Mouse (Mus musculus): ENCODE data around the gene Myrip. TPM values are rescaled to one million over a fixed set of nuclear protein-coding genes. Genes with fewer than 3 reads are reported as not detected.
"Not testable (repeated sequence)": the region's sequence is repeated elsewhere in the genome, so short reads cannot be mapped to it uniquely, and the experiment has no call there.

Gene Myrip
- polyA plus RNA-seq, 1 experiment from 2014 or later, result 0.31 TPM

DNA sequence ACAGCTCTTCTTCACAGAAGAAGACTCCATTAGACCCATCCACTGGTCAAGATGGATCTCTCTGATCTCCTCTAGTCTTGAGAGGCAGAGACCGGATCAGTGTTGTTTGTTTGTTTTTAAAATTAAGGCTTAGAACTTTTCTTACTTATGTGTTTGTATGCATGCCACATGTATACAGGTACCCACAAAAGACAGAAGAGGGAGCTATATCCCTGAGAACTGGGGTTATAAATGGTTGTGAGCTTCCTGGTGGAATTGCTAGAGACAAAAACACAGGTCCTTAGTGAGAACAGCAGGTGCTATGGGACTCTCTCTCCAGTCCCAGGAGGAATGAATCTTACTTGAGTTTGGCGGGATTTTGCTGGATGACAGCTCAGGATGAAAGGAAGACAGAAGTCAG lies 1.9 kb upstream of the Myrip start:
- no peaks in the 10 kb centered on the region for H3K36me3 ChIP-seq
- no peak for ATAC-seq (ENCODE audit: borderline replicate concordance, extremely low read depth, low FRiP score, low TSS enrichment)
- H3K4me2 ChIP-seq, result no peak overlapping the region
- 53% methylated on average over 2 of the region's 2 CpGs for WGBS
- H3K4me1 ChIP-seq, result peaks cover 13% of the 10 kb centered on the region; the same call in 1 of the 2 replicates
- no peak overlapping the region for H3K27ac ChIP-seq
- H3K4me3 ChIP-seq, result no peak overlapping the region
- no peak overlapping the region for H3K9ac ChIP-seq
- H3K27me3 ChIP-seq, result peaks cover 33% of the 10 kb centered on the region
- no peaks in the 10 kb centered on the region for H3K9me3 ChIP-seq

DNA sequence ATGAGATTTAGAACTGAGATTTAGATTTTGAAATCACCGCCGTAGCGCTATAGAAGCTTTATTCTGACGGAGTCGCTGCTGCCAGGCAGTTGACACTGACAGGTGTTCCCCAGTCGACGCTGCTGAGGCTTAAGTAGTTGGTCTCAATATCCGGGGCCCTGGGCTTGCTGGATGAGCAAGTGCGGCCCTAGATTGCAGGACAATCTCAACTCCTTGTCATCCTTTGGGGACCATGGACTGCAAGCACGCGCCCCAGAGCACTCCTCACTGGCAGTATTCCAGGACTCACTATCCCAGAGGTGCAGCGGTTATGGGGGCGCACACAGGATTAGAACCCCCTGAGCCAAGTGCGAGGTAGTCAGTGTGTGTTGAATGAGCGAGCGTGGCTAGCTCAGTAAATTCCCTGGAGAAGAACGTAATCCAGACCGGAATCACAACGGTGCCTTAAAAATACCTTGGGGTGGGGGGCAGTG lies 1.7 kb downstream of the Myrip start:
- Histone ChIP-seq H3K27me3 (peaks cover 66% of the 10 kb centered on the region), H3K27ac (no peak overlapping the region), H3K36me3 (no peaks in the 10 kb centered on the region), H3K9ac (no peak overlapping the region), H3K4me2 (peak overlapping the region; percentile 94), H3K4me3 (peak overlapping the region; percentile 50), H3K9me3 (no peaks in the 10 kb centered on the region), H3K4me1 (peaks cover 14% of the 10 kb centered on the region; the same call in 1 of the 2 replicates)
- 10% methylated on average over 19 of the region's 19 CpGs for WGBS
- no peak for ATAC-seq (ENCODE audit: borderline replicate concordance, extremely low read depth, low FRiP score, low TSS enrichment)

DNA sequence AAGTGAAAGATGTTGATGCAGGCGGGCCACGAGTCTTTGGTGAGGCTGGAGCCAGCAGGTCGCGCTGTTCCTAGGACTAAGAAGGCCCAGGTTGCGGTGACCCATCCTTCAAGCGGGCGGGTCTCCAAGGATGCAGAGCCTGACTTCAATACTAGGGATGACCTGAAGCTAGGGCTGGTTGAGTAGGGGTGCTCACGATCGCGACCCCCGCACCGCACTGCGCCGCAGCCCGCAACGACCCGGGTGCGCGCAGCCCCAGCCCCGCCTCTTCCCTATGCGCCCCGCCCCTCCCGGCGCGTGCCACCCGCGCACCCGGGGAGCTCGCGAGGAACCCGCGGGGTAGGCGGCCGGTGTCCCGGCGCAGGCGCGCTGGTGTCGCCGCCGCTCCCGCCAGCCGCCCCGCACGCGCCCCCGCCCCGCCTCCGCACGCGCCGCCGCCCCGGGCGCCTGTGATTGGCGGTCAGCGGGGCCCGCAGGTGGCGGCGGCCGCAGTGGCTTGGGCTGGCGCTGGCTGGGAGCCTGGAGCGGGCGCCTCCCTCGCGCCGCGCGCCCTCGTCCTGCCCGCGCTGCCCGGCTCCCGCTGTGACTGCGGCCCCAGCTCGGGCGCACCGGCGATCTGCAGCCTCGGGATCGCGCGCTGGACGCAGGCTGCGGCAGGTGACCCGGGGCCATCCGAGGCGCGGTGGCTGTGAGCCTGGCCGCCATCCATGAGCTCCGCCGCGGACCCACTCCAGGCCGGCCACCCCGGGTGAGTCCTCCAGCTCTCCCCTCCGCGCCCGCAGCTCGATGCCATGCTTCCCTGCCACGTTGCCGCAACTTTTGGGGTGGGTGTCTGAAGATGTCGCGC lies 2.4 kb downstream of the Myrip start:
- H3K36me3 ChIP-seq, result no peaks in the 10 kb centered on the region
- peak overlapping the region; percentile 94 for H3K4me2 ChIP-seq
- 0 out of 2 replicates have a peak overlapping the region, but pooled peaks have one; percentile 16 for H3K9ac ChIP-seq
- H3K27ac ChIP-seq, result no peak overlapping the region
- H3K4me3 ChIP-seq, result peak overlapping the region; percentile 50
- peaks cover 69% of the 10 kb centered on the region for H3K27me3 ChIP-seq
- ATAC-seq (ENCODE audit: borderline replicate concordance, extremely low read depth, low FRiP score, low TSS enrichment), result peak; percentile 70
- no peaks in the 10 kb centered on the region for H3K9me3 ChIP-seq
- under 1% methylated on average over 86 of the region's 103 CpGs for WGBS
- H3K4me1 ChIP-seq, result peaks cover 14% of the 10 kb centered on the region; the same call in 1 of the 2 replicates

DNA sequence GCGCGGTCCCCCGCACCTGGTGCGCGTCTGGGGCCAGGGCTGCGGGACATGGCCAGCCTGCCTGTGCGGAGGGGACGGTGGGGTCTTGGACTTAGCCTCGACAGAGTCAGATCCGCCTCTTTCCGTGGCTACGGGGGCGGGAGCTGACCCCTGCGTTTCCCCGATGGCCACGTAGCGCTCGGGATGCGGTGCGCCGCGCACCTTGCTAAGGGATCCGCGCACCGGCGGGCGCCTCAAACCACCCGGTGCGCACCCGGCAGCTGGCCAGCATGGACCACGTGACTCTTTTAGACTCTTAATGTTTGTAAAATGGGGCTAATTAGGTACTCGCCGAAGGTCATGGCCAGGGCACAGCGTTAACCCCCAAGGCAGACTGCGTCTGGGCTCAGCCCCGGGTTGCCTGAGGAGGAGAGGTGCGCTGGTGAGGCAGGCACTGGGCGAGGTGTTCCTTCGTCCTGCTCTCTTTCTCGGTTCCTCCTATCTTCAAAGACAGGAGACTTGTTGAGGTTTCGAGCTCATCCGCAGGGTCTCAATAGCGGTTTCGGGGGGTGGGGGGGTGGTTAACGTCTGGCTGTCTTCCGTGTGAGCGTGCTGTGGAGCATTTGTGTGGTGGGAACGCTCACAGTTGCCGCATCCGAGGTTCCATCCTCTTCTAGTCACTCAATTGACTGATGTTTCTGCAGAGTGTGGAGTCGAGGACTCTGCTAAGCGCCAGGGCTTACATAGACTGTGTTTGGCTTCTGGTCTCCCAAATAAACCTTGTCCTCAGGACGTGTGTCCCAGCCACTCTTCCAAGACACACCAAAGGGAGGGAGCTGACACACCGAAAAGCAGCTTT lies 3.2 kb downstream of the Myrip start:
- Histone ChIP-seq H3K27me3 (peaks cover 69% of the 10 kb centered on the region), H3K36me3 (no peaks in the 10 kb centered on the region), H3K4me2 (peak overlapping the region; percentile 94), H3K4me1 (peaks cover 14% of the 10 kb centered on the region; the same call in 1 of the 2 replicates), H3K9me3 (no peaks in the 10 kb centered on the region), H3K9ac (no peak overlapping the region), H3K4me3 (peak overlapping the region; percentile 50), H3K27ac (no peak overlapping the region)
- ATAC-seq (ENCODE audit: borderline replicate concordance, extremely low read depth, low FRiP score, low TSS enrichment), result 0 out of 2 replicates have a peak, but pooled peaks have one; percentile 23
- 2% methylated on average over 54 of the region's 54 CpGs for WGBS

DNA sequence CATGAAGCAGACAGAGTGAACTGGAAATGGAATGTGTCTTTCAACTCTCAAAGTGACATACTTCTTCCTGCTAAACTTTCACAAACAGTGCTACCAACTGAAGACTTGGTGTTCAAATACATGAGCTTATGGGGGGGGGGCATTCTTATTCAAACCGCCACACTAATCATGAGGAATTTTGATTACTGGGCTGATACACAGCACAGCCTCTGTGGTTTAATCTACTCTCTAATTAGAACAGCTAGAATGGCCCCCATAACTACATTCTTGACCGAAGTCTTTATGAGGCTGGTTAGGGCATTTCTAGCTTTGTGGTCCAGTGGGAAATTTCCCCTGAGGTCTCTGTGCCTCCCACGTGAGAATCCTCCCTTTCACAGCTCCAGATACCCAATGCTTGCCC lies 13.9 kb downstream of the Myrip start:
- H3K4me3 ChIP-seq, result no peak overlapping the region
- no peak for ATAC-seq (ENCODE audit: borderline replicate concordance, extremely low read depth, low FRiP score, low TSS enrichment)
- WGBS, result 72% methylated on average over 3 of the region's 3 CpGs
- no peak overlapping the region for H3K27ac ChIP-seq
- no peaks in the 10 kb centered on the region for H3K27me3 ChIP-seq
- no peaks in the 10 kb centered on the region for H3K9me3 ChIP-seq
- no peak overlapping the region for H3K4me2 ChIP-seq
- no peaks in the 10 kb centered on the region for H3K4me1 ChIP-seq
- H3K36me3 ChIP-seq, result no peaks in the 10 kb centered on the region
- H3K9ac ChIP-seq, result no peak overlapping the region

DNA sequence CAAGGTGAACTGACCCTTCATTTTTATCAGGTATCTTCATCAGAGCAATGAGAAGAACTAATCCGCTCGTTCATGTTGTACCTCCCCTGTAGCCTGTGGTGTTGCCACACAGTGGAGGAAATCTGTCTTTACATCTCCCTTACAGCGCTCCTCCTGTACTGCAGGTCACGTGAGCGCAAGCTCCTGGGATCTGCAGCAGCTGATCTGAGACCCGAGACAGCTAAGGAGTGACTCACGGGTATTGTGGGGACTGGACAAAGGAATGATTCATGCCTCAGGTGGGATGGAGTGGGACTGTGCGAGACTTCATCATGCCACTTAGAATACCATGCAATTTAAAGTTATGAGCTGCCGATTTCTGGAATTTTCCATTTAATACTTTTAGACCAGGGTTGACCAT lies 17.8 kb downstream of the Myrip start:
- Histone ChIP-seq H3K36me3 (no peaks in the 10 kb centered on the region), H3K27me3 (no peaks in the 10 kb centered on the region), H3K27ac (no peak overlapping the region), H3K4me3 (no peak overlapping the region), H3K9ac (no peak overlapping the region), H3K9me3 (no peaks in the 10 kb centered on the region), H3K4me1 (no peaks in the 10 kb centered on the region), H3K4me2 (no peak overlapping the region)
- ATAC-seq (ENCODE audit: borderline replicate concordance, extremely low read depth, low FRiP score, low TSS enrichment), result no peak
- 73% methylated on average over 9 of the region's 9 CpGs for WGBS

DNA sequence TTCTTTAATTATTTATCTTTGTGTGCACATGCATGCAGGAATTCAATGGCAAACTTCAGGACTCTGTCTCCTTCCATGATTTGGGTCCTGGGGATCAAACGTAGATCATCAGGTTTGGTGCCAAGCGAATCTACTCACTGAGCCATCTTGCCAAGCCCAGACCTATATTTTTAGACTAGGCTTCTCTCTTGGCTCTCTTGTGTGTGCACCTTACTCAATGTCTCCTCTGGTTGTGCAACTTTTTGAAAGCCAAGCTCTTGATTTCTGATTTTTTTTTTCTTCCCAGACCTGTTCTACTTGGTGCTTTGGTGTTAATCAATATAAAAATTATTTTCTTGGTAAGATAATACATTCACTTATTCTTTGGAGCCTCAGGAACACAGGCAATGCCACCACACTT lies 19.3 kb downstream of the Myrip start:
- H3K9me3 ChIP-seq, result no peaks in the 10 kb centered on the region
- 87% methylated on average over 2 of the region's 2 CpGs for WGBS
- no peak overlapping the region for H3K4me3 ChIP-seq
- H3K4me1 ChIP-seq, result no peaks in the 10 kb centered on the region
- no peak overlapping the region for H3K27ac ChIP-seq
- ATAC-seq (ENCODE audit: borderline replicate concordance, extremely low read depth, low FRiP score, low TSS enrichment), result no peak
- H3K9ac ChIP-seq, result no peak overlapping the region
- H3K36me3 ChIP-seq, result no peaks in the 10 kb centered on the region
- no peaks in the 10 kb centered on the region for H3K27me3 ChIP-seq
- H3K4me2 ChIP-seq, result no peak overlapping the region

DNA sequence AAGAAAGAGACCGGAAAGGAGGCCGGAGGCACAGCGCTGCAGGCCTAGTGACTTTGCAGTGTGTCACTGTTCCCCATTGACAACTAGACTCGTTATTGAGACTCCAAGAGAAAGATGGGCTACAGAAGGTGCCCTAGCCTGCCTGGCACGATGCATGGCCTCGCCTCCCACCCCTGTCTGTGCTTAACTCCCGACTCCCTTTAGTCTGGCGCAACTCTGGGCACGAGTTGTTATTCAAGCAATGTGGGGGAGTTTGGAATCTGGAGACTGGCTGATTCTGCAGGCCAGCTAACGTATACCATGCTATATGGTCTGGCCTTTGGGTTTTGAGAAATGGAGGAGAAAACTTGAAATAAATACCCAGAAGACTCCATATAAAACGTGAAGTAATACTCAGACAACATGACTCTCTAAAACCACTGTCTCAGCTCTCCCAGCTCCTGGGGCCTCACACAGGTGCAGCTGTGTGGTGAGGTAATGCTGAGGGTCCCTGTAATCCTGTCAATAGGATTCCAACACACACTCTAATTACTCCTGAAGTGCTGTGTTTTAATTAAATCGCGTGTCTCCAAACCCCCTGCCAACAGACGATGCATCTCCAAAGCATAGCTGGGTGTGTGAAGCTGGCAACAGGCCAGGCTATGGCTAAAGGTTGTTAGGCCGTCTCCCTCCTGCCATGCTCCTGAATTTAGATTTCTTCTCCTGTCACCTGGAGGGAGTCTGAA lies 21.6 kb downstream of the Myrip start:
- no peak overlapping the region for H3K4me3 ChIP-seq
- 76% methylated on average over 15 of the region's 15 CpGs for WGBS
- H3K9ac ChIP-seq, result no peak overlapping the region
- no peaks in the 10 kb centered on the region for H3K27me3 ChIP-seq
- H3K27ac ChIP-seq, result no peak overlapping the region
- no peak for ATAC-seq (ENCODE audit: borderline replicate concordance, extremely low read depth, low FRiP score, low TSS enrichment)
- no peaks in the 10 kb centered on the region for H3K4me1 ChIP-seq
- no peak overlapping the region for H3K4me2 ChIP-seq
- H3K9me3 ChIP-seq, result no peaks in the 10 kb centered on the region
- no peaks in the 10 kb centered on the region for H3K36me3 ChIP-seq

DNA sequence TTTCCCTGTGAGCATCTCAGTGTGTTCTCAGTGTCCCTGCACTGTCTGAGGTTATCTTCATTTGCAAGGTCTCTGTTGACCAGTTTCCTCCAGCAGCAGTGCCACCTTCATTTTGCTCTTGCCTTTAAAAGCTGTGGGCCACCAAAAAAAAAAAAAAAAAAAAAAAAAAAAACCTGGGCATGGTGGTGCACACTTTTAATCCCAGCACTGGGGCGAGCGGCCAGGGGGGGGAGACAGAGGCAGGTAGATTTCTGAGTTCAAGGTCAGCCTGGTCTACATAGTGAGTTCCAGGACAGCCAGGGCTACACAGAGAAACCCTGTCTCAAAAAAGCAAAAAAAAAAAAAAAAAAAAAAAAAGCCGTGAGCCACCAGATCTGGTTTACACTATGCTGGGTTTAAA lies 29.7 kb downstream of the Myrip start:
- H3K4me2 ChIP-seq; H3K4me1 ChIP-seq; H3K36me3 ChIP-seq; H3K27ac ChIP-seq; H3K9ac ChIP-seq; H3K9me3 ChIP-seq; H3K27me3 ChIP-seq; H3K4me3 ChIP-seq; ATAC-seq (ENCODE audit: borderline replicate concordance, extremely low read depth, low FRiP score, low TSS enrichment): not testable (repeated sequence)
- WGBS, result 77% methylated on average over 3 of the region's 3 CpGs

DNA sequence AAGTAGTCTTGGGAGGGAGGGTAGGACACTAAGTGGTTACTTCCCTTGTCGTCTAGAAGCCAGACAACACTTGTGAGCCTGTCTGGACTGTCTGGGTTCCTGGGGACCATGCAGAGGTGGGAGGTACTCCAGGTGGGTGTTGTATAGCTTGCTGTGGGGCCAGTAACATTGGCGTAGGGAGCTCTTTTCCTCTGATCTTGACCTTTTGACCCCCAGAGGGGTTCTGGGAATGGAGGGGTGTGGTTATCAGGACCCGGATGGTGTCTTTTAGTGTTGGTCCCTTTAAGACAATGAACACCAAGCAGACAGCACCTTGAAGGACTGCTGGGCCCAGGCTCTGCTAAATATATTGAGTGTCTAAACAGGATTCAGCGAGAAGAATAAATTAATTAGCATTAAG lies 36.9 kb downstream of the Myrip start:
- H3K27me3 ChIP-seq, result no peaks in the 10 kb centered on the region
- H3K4me1 ChIP-seq, result no peaks in the 10 kb centered on the region
- no peak overlapping the region for H3K4me3 ChIP-seq
- no peaks in the 10 kb centered on the region for H3K9me3 ChIP-seq
- no peak for ATAC-seq (ENCODE audit: borderline replicate concordance, extremely low read depth, low FRiP score, low TSS enrichment)
- no peak overlapping the region for H3K4me2 ChIP-seq
- H3K36me3 ChIP-seq, result no peaks in the 10 kb centered on the region
- H3K9ac ChIP-seq, result no peak overlapping the region
- WGBS, result 37% methylated on average over 4 of the region's 4 CpGs
- no peak overlapping the region for H3K27ac ChIP-seq

DNA sequence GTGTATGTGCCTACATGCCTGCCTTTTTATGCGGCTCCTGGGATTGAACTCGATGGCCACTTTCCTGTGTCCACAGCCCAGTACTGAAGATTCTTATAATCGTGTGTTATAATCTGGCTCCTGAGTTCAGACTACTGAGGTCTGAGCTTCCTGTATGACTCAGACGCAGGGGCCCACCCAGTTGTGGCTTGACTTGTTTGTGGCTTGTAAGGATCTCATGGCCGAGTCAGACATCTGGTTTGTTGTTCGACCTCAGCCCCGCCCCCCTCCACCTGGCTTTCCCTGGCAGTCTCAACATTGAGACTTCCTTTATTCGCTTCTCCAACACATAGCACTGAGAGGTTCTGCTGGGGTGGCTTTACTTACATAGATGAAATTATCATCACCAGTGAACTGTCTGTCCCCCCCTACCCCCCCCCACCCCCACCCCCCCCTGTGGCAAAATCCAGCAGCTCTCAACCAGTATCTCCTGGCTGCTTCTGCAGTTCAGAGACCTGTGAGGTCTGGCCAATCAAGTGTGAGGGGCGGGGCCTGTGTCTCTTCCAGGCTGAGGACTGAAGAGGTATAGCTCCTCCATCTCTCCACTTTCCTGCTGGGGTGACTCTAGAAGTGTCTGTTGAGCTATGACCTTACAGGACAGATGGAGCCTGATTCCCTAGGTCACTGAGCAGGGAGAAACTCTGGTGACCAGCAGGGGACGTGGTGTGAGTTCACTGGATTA lies 38.8 kb downstream of the Myrip start:
- H3K4me2 ChIP-seq, result no peak overlapping the region
- ATAC-seq (ENCODE audit: borderline replicate concordance, extremely low read depth, low FRiP score, low TSS enrichment), result no peak; the same call in 1 of the 2 replicates
- no peaks in the 10 kb centered on the region for H3K4me1 ChIP-seq
- no peaks in the 10 kb centered on the region for H3K9me3 ChIP-seq
- no peak overlapping the region for H3K9ac ChIP-seq
- H3K27me3 ChIP-seq, result no peaks in the 10 kb centered on the region
- no peak overlapping the region for H3K27ac ChIP-seq
- 60% methylated on average over 10 of the region's 10 CpGs for WGBS
- no peak overlapping the region for H3K4me3 ChIP-seq
- no peaks in the 10 kb centered on the region for H3K36me3 ChIP-seq

All from lung, embryonic 15.5 days (tissue).